Mouse (Mus musculus) lung, postnatal 25 days (tissue): Measurements from ENCODE around the gene Qsox2.

Source experiments
- DNase-seq: peaks from one replicate; pipeline ENCODE4 v3.0.0; 2022; ENCODE audit warnings: low spot score

The Qsox2 gene

GRCm38 (mm10) chr2:26223961-26224360 is 13.4 kb downstream of the Qsox2 start:
- no peak for DNase-seq

- no peak for DNase-seq
Observed at GRCm38 (mm10) chr2:26214526-26214925, 22.8 kb downstream of the Qsox2 start.

GRCm38 (mm10) chr2:26209566-26209965 is 27.8 kb downstream of the Qsox2 start:
- DNase-seq: no peak

GRCm38 (mm10) chr2:26208126-26208789 is 29.1 kb downstream of the Qsox2 start, which contains the start of gene Lhx3:
Lhx3 (minus strand) TSS chr2:26208289.
- peak; percentile 78 for DNase-seq

GRCm38 (mm10) chr2:26207559-26207958 is 29.8 kb downstream of the Qsox2 start:
- no peak for DNase-seq

DNA sequence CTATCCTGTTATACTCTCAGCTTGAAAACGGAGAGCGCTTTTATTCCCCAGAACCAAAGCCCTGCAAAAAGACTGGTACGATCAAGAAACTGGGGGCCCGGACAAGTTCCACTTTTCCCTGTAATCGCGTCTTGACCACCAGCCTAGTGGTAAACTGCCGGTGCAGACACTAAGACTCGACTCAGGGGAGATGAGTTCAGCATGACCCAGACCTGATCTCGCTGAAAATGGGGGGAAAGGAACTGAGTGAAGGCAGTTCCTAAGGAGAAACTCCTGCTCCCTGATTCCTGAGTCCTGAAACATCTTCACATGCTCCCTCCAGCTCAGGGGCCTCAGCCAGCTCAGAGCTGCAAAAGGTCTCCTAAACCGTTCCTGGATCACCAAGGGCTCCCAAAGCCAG is 31.6 kb downstream of the Qsox2 start:
- no peak for DNase-seq

- DNase-seq: no peak
Observed at GRCm38 (mm10) chr2:26205126-26205525, 32.2 kb downstream of the Qsox2 start.

DNA sequence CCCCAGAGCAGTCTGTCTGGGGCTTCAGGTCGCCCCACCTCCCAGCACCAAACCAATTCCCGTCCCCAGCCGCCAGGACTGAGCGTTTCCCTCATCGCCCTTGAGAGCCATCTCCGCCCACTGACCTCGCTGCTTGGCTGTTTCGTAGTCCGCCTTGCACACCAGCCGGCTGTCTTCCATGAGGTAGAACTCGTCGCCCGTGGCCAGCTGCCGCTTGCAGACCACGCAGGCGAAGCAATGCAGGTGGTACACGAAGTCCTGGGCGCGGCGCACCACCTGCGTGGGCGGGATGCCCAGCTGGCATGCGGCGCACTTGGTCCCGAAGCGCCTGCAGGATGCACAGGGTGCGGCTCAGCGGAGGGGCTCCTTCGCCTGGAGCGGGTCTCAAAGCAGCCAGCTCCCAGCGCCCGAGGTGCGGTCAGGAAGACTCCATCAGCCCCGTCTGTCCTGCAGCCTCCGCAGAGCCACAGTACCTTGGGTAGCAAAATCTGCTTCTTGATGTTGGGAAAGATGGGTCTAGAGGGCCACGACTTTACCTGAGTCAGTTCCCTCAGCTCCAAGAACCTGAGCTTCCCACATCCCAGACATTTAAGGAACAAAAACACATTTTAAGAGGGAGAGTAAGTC is 34.4 kb downstream of the Qsox2 start:
- no peak for DNase-seq

DNA sequence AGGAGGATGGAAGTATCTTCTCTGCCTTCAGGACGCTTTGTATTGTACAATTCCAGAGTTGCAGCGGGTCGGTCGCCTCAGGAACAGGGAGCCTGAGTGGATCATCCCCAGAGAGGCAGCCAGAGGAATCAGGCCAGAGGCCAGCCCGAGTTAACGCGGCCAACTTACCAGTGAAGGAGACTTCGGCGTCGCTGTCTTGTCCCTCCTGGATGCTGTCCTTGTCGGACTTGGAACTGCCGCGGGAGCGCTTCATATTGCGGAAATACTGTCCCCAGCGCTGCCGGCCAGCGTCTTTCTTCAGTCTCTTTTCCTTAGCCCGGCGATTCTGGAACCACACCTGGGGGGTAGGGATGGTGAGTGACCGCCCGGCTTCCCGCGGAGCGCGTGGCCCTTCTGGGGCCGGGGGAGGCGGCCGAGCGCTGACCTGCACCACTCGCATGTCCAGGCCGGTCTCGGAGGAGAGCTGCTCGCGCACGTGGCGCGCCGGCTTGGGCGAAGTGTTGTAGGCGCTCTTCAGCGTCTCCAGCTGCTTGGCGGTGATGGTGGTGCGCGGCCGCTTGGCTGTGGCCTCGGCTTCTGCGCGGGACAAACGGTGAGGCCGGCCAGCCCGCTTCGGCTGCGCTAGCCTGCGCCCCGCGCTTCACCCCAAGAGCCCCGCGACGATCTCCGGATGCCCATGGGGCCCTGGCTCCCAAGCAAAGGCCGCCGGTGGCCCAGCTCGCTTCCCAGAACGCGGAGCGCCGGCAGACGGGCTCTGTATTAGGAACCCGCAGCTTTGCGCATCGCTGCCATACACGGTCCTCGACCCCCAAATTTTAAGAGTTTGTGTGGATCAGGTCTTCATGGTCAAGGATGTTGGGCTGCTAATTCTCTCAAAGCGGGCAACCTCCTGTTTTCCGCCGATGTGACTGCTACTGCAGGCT is 35.1 kb downstream of the Qsox2 start:
- DNase-seq: no peak

DNA sequence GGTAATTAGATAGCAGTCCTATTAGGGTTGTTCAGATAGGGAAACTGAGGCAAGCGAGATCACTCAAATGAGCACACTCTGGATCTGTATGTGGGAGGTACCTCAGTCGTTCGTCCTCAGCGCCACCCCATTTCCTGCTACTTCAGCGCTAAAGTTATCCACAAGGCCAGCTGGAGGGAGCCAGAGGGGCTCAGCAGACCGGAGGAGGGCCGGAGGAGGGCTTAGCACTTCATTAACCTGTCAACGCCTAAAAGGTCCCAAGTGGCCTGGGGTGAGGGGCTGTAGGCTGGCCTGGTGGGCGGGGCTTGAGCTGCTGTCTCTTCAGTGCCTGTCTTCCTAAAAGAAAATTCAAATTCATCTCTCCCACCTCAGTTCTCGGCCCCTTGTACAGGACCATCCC is 38.8 kb downstream of the Qsox2 start:
- DNase-seq: peak; percentile 7

DNA sequence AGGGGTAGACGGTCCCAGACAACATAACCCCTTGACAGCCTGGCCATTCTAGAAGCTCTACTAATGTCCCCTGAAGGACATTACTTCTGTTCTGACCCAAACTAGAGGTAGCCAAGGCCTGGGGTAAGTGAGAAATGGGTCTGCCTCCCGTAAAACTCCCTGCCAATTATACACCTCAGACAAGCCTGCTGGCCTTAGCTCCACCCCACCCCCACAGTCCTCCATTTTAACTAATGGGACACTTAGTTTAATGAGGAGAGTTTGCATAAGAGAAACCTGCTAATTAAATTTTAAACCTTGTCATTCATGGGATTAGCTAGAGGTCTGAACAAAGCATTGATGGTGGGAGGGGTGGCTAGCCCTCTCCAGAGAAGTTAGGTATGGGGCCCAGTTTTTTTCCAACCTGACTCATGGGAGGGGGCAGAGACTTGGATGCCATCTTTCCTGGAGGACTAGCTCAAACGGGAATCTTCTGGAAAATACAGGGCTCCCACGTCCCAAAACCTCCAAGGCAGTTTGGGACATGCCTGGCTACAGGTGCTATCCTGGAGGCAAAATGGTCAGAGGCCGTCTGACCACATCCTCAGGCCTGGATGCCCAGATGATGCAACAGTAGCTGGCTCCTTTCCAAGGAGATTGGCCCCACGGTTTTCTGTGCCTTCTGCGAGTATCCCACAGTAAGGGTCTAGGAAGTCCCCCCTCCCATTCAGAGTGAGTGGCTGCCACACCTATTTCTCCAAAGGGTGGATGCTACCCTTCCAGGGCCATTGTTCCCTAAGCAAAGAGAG is 42.6 kb downstream of the Qsox2 start:
- no peak for DNase-seq

DNA sequence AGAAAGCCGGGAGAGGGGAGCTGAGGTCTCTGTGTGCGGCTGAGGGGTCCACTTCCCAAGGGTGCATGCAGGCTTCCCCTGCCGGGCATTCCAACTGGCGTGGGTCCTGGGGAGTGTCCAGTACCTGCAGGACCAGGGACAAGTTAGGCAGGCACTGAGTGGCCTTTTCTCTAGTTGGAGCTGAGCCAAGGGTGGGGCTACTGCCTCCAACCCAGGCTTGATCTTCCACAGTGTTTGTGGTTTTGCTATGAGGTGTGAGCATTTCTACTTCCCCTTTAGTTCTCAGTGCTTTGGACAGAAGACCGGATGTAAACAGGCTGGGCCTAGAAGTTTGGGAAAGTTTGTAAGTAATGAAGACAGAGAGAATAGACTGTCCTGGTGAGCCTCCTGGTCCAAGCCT is 48.8 kb downstream of the Qsox2 start:
- DNase-seq: peak; percentile 61

GRCm38 (mm10) chr2:26184352-26184751 is 53.0 kb downstream of the Qsox2 start:
- no peak for DNase-seq

GRCm38 (mm10) chr2:26182646-26183045 is 54.7 kb downstream of the Qsox2 start:
- peak; percentile 11 for DNase-seq

DNA sequence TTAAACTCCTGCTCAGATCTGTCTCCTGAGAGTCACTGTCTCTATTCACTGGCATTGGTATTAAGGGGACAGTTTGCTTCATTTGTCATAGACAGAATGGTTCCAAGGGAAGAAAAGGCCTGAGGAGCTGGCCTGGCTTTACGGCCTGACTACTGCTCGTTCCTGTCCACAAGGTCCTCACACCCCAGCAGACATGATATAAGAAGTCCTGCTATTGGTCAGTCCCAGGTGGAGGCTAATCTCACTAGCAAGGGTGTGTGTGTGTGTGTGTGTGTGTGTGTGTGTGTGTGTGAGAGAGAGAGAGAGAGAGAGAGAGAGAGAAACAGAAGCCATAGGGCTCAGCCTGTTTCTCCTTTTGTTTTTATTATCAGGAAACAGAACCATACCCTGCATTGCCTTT is 60.1 kb downstream of the Qsox2 start:
- no peak for DNase-seq

DNA sequence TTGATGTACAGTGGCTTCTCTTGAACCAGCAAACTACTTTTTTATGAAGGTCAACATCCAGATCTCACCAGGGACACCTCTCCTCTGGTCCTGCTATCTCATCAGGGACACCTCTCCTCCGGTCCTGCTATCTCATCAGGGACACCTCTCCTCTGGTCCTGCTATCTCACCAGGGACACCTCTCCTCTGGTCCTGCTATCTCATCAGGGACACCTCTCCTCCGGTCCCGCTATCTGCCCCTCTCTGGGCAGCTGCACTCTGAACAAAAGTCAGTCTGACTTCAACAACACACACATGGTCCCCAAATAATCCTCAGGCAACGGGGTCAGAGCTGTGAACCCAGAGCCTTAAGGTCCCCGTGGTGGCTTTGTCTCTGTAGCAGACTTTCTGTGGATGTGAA is 60.6 kb downstream of the Qsox2 start:
- DNase-seq: no peak

DNA sequence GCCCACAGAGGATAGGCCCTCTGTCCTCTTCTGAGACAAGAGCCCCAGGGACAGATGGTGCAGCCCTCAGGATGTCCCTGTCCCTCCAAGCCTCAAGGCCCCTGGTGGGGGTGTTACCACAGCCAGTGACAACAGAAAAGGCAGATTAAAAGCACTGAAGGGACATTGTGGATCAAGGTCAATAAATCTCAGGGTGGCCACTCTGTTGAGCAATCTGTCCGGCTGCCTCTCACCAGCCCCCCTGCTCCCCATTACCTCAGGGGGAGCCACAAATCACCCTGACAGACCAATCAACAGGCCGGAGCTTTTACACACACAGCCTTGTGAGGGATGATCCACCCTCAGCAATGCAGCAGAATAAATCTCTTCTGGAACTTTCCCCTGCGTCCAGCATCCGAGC is 62.1 kb downstream of the Qsox2 start:
- no peak for DNase-seq

- DNase-seq: no peak
Observed at GRCm38 (mm10) chr2:26172166-26172565, 65.2 kb downstream of the Qsox2 start.

DNA sequence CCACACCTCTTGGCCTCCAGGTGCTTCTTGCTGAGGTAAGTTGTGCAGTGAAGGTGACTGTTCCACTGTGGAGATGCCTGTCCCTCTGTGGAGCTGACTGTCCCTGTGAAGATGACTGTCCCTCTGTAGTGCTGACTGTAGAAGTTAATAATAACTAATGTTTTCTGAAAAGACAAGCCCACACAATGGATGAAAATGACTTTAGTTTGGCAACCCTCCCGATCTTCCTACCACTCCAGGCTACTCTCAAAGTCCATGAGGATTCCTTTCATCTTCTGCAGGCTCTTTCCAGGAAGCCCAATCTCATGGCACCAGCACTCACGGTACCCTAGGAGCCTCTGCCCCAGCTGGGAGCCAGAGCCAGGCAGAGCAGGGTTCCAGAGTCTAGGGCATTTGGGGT is 66.9 kb downstream of the Qsox2 start:
- DNase-seq: no peak

DNA sequence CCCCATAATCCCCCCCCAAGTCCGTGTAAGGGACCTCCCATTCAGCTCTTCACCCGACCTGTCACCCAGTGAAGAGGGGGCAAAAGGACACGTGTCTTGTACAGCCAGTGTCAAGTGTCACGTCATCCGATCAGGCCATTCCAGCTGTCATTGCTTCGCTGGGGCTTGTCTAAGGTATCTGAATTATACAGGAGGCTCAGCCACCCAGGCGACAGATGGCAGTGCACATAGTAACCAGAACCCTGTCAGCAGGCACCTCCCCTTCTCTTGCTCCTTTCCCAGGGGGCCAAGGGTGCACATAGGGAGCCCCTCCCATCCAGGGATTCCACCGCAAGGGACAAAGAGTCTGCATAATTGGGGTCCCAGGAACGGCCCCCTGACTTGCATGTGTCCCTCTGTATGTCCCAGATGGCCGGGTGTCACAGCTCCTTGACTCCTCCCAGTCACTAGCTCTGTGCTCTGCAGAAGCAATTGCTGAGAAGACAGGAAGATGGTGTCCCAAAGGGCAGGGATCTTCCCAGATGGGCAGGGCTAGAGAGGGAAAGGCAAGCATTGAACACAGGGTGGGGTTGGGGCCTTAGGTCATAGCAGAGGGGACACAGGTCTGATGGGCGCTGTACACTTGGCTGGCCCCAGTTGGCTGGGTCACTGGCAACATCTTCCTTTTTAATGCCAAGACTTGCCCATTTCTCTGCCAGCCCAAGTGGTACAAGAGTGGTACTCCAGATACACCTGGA is 68.3 kb downstream of the Qsox2 start:
- no peak for DNase-seq

GRCm38 (mm10) chr2:26166890-26167289 is 70.4 kb downstream of the Qsox2 start:
- DNase-seq: no peak
